Mouse (Mus musculus) cerebellum, adult 11 months (tissue): ENCODE data around the gene Cstf2.

ENCODE experiments used
- DNase-seq: peaks from one replicate; pipeline ENCODE4 v3.0.0; 2022

Cstf2 gene

DNA sequence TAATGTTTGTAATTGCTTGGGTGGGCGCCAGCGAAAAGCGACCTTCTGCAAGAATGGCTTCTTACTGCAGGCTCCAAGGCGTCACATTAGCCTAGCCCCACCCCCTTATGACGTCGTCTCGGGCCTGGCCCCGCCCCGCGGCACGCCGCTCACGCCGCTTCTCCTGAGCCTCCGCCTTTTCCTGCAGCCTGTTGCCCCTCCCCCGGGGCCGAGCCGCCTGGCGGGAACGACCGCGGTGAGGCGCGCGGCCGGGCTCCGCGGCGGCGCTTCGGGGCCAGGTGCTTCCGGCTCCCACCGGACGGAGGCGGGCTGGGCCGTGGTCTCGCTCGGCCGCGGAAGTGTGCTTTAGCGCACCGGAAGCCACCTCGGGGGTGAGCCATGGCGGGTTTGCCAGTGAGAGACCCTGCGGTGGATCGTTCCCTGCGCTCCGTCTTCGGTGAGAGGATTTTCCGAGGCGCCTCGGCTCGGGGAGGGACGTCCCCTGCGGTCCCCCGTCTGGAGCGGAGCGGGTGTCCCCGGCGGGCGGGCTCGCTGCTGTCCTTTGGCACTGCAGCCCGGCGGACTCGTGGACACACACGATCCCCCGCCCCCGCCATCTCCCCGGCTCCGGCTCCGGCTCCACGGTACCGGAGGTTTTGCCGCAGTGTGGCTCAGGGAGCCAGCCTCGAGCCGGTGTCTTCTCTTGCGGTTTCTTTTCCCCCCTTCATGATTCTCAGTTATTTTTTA is at the start of gene Cstf2:
Gene Cstf2, plus strand, starts transcription at position 201 of the 726 bp plus-strand sequence.
- peak; percentile 94 for DNase-seq

DNA sequence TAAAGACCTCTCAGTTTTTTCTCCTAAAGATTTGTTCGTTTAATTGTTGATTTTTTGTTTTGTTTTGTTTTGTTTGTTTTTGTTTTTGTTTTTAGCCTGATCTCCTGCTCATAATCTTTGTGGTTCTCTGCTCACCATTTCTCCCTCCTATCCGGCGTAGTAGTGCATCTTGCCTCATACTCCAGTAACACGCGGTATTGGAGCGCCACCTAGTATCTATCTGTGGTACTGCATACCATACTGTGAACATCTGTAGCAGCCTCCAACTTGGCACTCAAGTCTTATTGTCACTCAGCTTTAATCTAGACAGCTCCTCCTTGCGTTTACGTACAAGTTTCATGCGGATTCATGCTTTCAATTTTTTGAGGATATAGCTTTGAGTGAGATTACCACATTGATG is 40.0 kb upstream of the Cstf2 start:
- DNase-seq = peak; percentile 29

DNA sequence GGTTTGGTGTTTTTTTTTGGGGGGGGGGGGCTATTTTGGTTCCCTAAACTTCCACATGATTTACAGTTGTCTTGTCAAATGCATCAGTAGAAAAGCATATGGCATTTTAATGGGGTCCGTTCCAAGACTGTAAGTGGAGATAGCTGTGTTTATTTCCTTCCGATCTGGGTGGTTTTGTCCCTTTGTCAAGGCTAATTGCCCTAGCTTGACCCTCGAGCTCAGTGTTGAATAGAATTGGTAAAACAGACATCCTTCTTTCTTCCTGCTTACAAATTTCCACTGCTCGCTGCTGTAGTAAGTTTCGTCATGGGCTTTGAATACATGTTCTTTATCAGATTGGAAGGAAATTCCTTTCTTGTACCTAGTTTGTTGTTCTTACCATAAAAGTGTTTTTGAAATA is 38.3 kb upstream of the Cstf2 start:
- DNase-seq = no peak

DNA sequence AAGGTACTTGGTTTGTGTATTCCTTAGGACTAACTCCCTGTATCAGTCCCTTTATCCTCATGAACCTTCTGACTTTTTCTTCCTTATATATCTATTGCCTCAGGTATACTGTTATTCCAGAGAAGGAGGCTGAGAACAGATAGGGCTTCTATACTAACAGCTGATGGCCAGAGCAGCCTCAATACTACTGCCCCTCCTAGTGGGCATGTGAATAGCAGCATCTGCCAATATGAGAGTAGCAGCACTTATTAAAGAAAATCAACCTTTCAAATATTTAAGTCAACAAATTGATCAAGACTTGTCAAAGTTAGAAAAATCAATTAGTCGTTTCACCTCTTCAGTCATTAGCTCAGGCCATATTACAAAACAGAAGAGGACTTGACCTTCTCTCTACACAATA is 10.0 kb upstream of the Cstf2 start:
- DNase-seq = no peak

DNA sequence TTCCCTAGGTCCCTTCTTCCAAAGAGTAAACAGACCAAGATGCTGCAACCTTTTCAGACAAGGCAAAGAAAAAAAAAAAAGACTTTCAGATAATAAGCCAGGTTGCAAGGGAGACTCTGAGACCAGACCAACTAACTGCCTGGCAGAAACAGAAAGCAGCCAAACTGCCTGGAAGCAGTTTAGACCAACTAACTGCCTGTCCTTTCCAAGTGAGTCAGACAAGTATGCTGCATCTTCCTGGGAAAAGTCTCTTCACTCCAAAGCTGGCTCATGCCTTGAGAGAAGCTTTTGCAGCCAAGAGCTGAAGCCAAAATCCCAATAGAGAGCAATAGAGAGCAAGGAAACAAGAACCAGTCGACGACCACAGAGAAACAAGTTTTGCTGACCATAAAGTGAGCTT is 2.1 kb upstream of the Cstf2 start:
- no peak for DNase-seq

DNA sequence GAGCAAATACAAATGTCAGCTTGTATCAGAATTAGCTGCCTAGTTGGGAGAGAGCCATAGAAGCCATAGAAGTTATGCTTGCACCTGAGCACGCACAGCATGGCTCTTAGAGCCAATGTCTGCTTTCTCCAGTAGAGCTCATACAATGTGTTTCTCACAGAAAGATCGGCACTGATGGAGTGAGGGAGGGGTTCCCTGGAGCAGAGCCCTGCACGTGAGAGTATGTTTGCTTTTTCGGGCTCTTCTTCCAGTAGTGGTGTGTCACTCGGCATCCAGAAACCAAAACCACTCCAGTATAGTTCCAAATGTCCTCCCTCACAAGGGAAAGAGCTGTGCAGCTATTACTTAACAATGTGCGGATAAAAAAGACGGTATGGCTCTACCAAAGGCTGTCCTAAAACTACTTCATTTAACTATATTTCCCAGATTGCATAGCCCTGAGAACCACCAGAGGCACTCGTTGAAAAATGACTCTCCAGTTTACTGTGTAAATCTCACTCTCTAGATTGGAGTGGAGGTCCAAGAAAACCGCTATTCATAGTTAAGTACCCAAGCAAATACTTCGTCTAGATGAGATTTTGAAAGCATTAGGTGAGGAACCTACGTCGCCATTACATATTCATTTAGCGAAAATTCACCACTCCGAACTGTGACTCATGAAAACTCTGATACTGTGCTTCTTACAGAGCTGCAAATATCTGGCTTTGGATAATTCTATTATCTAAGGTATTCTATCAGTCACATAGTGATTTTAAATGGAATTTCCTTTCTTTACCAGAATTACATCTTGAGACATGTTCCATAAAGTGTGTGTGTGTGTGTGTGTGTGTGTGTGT is 729 bp upstream of the Cstf2 start:
- DNase-seq = no peak

DNA sequence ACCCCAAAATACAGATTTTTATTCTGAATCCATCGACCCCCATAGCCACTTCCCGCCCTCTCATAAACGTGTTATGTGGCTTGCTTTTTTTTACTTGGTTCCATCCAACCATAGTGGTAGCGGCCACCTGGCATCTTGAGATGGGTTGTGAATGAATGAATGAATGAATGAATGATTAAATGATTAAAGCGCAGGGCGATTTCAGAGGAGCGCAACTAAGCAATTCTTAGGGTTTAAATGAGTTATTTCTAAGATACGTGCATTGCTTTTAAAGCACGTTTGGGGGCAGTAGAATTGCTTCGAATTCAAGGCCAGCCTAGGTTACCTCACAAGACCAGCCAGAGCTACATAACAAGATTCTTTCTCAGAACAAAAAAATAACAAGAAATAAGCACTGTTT is 777 bp downstream of the Cstf2 start:
- DNase-seq = peak; percentile 15

DNA sequence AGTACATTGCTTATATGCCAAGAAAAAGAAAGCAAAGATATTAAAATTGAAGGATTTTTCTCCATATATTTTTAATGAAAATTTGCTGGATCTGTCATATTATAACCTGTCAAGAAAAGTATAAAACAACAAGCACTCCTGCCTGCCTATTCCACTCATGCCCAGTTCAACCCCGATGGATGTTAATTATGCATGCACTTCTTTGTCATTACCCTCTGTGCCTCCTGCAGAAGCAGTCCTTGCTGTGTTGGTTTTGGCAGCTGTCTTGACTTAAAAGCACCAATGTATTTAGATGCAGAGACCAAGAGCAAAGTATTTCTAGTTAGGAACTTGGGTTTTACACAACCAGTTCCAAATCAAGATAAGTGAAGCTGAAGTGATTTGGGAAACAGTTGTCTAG is 26.5 kb downstream of the Cstf2 start:
- no peak for DNase-seq

DNA sequence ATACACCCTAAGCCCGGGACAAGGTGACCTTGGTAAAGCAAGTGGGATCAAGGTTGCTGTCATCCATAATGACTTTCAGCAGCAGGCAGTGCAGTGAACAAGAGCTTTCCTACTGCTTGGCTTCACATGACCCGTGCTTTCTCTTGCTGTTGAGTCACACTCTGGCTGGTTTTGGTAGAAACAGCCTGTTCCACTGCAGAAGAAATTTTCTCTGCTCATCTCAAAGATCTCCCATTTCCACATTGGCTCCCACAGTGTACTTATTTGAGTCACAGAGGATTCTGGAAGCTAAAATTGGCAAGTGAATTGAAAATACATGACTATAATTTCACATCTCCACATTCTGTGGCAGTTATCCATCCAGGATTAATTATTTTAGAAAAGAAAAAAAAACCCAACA is 43.7 kb downstream of the Cstf2 start:
- no peak for DNase-seq

DNA sequence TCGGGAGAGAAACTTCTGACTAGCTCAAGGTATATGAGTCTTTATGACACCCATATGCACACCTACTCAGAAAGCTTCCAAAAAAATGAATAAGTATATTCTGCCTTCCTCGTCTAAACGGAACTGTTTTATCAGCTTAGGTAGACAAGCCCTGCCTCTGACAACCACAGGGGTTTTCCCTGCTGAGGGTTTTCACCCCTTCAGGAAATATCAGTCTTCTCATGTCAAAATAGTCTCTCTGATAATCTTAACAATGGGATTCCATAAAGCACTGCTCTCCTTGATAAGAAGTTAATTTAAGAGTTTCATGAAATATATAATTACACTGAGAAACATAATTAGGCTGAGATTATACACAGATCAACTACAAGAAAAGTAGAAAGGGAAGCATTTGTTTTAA is 52.8 kb downstream of the Cstf2 start:
- DNase-seq = no peak

DNA sequence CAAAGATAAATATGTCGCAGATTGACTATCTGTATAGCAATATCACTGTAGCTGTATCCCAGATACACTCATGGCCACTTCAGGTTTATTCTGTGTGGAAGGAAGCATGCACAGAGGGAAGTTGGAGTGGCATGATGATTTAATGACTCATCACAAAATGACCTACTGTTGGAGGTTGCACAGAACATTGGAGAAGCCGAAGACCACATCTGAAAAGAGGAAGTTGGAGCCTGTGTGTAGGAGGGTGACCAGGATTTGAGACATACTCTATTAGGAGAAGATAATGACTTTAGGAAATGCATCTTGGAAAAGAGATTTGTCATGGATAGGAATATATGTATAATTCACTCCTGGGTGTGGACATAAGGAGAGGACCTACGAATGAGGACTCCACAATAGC is 57.4 kb downstream of the Cstf2 start:
- DNase-seq = no peak

DNA sequence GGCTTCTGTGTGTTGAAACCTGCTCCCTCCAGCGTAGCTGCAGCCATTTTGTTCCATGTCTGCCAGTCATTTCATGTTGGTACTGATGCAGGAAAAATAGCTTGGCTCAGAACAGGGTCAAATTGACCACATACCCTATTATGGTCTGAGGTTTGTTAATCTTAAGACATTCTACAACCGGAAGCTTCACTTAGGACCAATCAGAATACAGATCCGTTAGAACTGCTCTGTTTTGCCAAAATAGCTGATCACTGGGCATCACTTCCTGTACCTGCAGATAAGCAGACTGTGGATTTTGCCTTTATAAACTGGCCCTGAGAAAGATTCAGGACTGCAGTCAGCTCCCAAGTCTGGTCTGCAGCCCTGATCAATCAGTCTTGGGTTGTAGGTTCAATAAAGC is 69.6 kb downstream of the Cstf2 start:
- DNase-seq = no peak

DNA sequence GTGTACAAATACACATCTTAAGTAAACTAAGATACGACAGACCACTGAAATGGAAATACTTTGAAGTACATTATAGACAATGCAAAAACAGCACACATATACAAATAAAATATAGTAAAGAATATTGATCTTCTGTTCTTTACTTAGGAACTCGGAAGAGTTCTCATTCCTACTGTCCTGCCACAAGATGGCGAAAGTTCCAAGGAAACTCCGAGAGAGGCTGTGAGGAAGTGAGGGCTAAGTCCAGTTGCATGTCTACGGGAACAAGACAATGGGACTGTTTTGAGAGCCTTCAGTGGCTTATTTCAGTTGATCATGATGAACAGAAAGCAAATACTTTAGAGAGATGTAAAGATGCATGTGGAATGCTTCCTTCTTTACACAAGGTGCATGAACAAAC is 73.3 kb downstream of the Cstf2 start:
- peak; percentile 1 for DNase-seq

DNA sequence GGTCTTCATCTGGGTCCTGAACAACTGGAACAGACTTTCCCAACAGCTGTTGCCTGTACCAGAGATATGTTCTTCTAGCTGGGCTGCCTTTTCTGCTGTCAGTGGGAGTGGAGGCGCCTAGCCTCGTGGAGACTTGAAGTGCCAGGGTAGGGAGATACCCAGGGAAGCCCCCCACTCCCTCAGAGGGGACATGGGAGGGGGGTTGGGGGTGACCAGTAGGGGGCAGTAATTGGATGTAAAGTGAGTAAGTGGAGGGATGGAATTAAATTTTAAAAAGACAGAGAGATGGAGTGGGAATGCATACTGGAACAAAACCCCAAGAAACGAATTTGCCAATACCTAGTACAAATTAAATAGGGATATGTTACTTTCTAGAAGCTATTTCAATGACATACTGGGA is 74.8 kb downstream of the Cstf2 start:
- DNase-seq = no peak
